Mouse (Mus musculus): ENCODE data around the gene Tspoap1. TPM values are rescaled to one million over a fixed set of nuclear protein-coding genes. Genes with fewer than 3 reads are reported as not detected.

Gene Tspoap1
- polyA plus RNA-seq, 2 experiments = 1.1 to 5.5 TPM

DNA sequence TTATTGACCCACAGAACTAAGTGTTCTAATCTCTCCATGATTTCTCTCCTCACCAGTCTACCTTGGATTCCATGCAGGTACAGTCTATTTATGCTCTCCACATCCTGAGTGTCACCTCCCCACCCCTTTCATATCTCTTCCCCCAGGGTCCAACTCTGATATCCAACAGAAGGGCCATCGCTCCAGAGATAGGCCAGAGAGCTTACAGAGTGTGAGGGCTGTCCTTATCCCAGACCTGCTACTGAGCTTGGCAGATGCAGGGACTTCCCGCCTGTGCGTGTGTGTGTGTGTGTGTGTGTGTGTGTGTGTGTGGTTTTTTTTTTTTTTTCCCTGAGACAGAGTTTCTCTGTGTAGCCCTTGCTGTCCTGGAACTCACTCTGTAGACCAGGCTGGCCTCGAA is 8.4 kb downstream of the Tspoap1 start:
- H3K9me3 ChIP-seq (ENCODE audit: control insufficient read depth, low read length) = no peaks in the 10 kb centered on the region
- DNase-seq (ENCODE audit: low read depth in 3 of 3, low spot score in 3 of 3) (no peak), ATAC-seq (ENCODE audit: insufficient read depth) (no peak)
- H3K9ac ChIP-seq (replicated peaks) = no peak overlapping the region
- no peak overlapping the region for H3K4me2 ChIP-seq (ENCODE audit: low read depth)
- peaks cover 0 to 5% of the 10 kb centered on the region in 2 experiments; a peak in 2 of 4 replicates for H3K4me1 ChIP-seq (replicated peaks; ENCODE audit: control insufficient read depth in 2 of 2, insufficient read depth in 2 of 2, low read length in 1 of 2)
- no peaks in the 10 kb centered on the region for H3K36me3 ChIP-seq (replicated peaks; ENCODE audit: control insufficient read depth, insufficient read depth, low read depth)
- WGBS (ENCODE audit: insufficient replicate concordance) = 48% methylated on average over 4 of the region's 4 CpGs
- H3K4me3 ChIP-seq (ENCODE audit: insufficient read depth in 1 of 2, low read depth in 2 of 2, low read length in 2 of 2) = no peak overlapping the region
- H3K27me3 ChIP-seq (ENCODE audit: control insufficient read depth, insufficient read depth, low read length) = peaks cover 26% of the 10 kb centered on the region
- H3K27ac ChIP-seq = no peak overlapping the region
- TF ChIP-seq EP300 (IDR thresholded peaks at IDR 0.05; ENCODE audit: low read depth) (0 out of 2 replicates have a peak, but pooled peaks have one; percentile 8), CTCF (IDR thresholded peaks at IDR 0.05; ENCODE audit: low read depth) (no peak)

DNA sequence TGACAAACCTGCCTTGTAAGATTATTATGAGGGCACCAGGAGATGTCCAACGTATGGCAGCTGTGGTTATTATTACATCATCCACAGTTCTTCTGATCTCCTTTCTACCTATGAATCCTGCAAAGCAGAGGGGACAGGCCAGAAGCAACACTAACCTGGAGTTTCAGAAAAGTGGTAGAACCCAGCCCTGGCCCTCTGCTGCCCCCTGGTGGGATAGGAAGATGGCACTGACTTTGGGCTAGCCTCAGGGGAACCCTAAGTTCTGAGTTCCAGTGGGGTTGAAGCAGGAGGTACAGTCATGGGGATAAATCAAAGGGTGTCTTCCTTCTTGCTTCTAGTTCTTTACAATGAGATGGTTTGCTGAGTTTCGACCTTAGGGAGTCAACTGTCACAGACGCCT is 10.6 kb downstream of the Tspoap1 start:
- peak; percentile 45; the same call in 1 of the 2 replicates for ATAC-seq (ENCODE audit: insufficient read depth)
- 35% methylated on average over 3 of the region's 3 CpGs for WGBS (ENCODE audit: insufficient replicate concordance)
- no peaks in the 10 kb centered on the region for H3K9me3 ChIP-seq (ENCODE audit: control insufficient read depth, low read length)
- H3K4me1 ChIP-seq (replicated peaks; ENCODE audit: control insufficient read depth in 2 of 2, insufficient read depth in 2 of 2, low read length in 1 of 2) = peaks cover 0 to 3% of the 10 kb centered on the region in 2 experiments; a peak in 2 of 4 replicates
- no peak overlapping the region for H3K4me2 ChIP-seq (ENCODE audit: low read depth)
- H3K27me3 ChIP-seq (ENCODE audit: control insufficient read depth, insufficient read depth, low read length) = peaks cover 4% of the 10 kb centered on the region
- H3K27ac ChIP-seq = no peak overlapping the region
- no peak for DNase-seq (ENCODE audit: low read depth in 3 of 3, low spot score in 3 of 3)
- H3K4me3 ChIP-seq (ENCODE audit: insufficient read depth in 1 of 2, low read depth in 2 of 2, low read length in 2 of 2) = no peak overlapping the region
- no peaks in the 10 kb centered on the region for H3K36me3 ChIP-seq (replicated peaks; ENCODE audit: control insufficient read depth, insufficient read depth, low read depth)
- no peak overlapping the region for H3K9ac ChIP-seq (replicated peaks)
- TF ChIP-seq CTCF (IDR thresholded peaks at IDR 0.05; ENCODE audit: low read depth) = peak; percentile 99
- no peak for TF ChIP-seq EP300 (IDR thresholded peaks at IDR 0.05; ENCODE audit: low read depth)

DNA sequence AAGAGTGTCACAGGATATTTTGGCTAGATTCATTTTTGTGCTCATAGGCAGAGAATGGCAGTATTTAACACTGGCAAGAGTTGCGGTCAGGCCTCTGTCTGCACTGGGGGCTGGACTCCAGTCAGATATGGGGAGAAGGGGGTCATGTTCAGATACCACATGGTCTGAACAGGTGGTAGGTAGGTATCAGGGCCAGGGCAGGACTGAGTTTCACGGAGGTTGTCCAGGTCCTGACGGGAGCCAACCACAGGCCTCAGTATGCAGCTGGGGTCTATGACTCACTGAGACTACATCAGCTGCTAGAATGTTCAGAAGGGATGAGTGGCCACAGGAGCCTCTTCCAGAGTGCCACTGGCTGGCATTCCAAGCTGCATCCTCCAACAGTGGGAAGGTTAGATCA is 12.0 kb downstream of the Tspoap1 start:
- H3K27ac ChIP-seq = no peak overlapping the region
- H3K36me3 ChIP-seq (replicated peaks; ENCODE audit: control insufficient read depth, insufficient read depth, low read depth) = no peaks in the 10 kb centered on the region
- WGBS (ENCODE audit: insufficient replicate concordance) = 78% methylated on average over 3 of the region's 3 CpGs
- H3K4me1 ChIP-seq (replicated peaks; ENCODE audit: control insufficient read depth in 2 of 2, insufficient read depth in 2 of 2, low read length in 1 of 2) = peaks cover 0 to 3% of the 10 kb centered on the region in 2 experiments; a peak in 2 of 4 replicates
- no peaks in the 10 kb centered on the region for H3K9me3 ChIP-seq (ENCODE audit: control insufficient read depth, low read length)
- H3K9ac ChIP-seq (replicated peaks) = no peak overlapping the region
- ATAC-seq (ENCODE audit: insufficient read depth) (no peak), DNase-seq (ENCODE audit: low read depth in 3 of 3, low spot score in 3 of 3) (no peak)
- no peaks in the 10 kb centered on the region; the same call in 1 of the 2 replicates for H3K27me3 ChIP-seq (ENCODE audit: control insufficient read depth, insufficient read depth, low read length)
- TF ChIP-seq CTCF (IDR thresholded peaks at IDR 0.05; ENCODE audit: low read depth) = no peak
- TF ChIP-seq EP300 (IDR thresholded peaks at IDR 0.05; ENCODE audit: low read depth) = no peak
- no peak overlapping the region for H3K4me3 ChIP-seq (ENCODE audit: insufficient read depth in 1 of 2, low read depth in 2 of 2, low read length in 2 of 2)
- H3K4me2 ChIP-seq (ENCODE audit: low read depth) = no peak overlapping the region

DNA sequence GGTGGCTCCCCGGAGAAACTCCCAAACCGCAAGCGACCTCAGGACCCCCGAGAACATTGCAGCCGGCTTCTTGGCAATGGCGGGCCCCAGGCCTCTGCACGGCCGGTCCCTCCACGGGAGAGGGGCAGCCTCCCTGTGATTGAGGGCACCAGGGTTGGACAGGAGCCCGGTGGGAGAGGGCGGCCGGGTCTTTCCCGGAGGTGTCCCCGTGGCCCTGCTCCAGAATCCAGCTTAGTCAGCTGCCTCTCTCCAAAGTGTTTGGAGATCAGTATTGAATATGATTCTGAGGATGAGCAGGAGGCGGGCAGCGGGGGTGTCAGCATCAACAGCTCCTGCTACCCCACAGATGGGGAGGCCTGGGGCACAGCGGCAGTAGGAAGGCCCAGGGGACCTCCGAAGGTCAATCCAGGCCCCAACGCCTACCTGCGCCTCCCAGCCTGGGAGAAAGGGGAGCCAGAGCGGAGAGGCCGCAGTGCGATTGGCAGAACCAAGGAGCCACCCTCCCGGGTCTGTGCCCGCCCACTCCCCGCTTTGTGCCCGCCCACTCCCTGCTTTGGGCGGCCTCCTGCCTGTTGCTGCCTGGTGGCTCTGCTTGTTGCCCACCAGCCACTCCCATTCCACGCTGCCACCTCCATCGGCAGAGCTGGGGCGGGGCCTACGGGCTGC is 17.9 kb downstream of the Tspoap1 start:
- Histone ChIP-seq H3K9me3 (ENCODE audit: control insufficient read depth, low read length) (no peaks in the 10 kb centered on the region), H3K9ac (replicated peaks) (no peak overlapping the region), H3K27ac (no peak overlapping the region), H3K27me3 (ENCODE audit: control insufficient read depth, insufficient read depth, low read length) (no peaks in the 10 kb centered on the region; the same call in 1 of the 2 replicates), H3K4me2 (ENCODE audit: low read depth) (peak overlapping the region; percentile 54), H3K36me3 (replicated peaks; ENCODE audit: control insufficient read depth, insufficient read depth, low read depth) (no peaks in the 10 kb centered on the region), H3K4me1 (replicated peaks; ENCODE audit: control insufficient read depth in 2 of 2, insufficient read depth in 2 of 2, low read length in 1 of 2) (no peaks in the 10 kb centered on the region), H3K4me3 (ENCODE audit: insufficient read depth in 1 of 2, low read depth in 2 of 2, low read length in 2 of 2) (peak overlapping the region in 1 of 2 experiments; percentile 17; a peak in 2 of 4 replicates)
- 35% methylated on average over 29 of the region's 32 CpGs for WGBS (ENCODE audit: insufficient replicate concordance)
- TF ChIP-seq EP300 (IDR thresholded peaks at IDR 0.05; ENCODE audit: low read depth) (no peak), CTCF (IDR thresholded peaks at IDR 0.05; ENCODE audit: low read depth) (no peak)
- ATAC-seq (ENCODE audit: insufficient read depth) = peak; percentile 57; the same call in 1 of the 2 replicates
- no peak for DNase-seq (ENCODE audit: low read depth in 3 of 3, low spot score in 3 of 3)

DNA sequence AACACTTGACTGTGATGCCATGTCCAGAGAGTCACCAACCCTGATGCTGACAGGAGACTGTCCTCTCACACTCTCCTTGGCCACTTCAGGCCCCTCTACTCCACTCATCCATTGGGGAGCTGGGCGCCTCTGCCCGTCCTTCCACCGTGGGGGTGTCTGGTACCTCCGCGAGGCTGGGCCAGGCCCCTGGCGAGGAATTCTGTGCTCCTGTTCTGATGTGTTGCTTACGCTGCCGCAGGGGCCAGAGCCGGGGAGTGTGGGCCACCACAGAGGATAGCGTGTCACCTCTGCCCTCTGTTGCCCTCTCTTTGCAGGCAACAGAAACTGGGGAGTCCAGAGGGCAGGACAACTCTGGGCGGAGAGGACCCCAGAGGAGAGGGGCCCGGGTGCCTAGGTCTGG is 18.6 kb downstream of the Tspoap1 start:
- H3K27ac ChIP-seq = no peak overlapping the region
- no peak overlapping the region for H3K4me3 ChIP-seq (ENCODE audit: insufficient read depth in 1 of 2, low read depth in 2 of 2, low read length in 2 of 2)
- no peak for ATAC-seq (ENCODE audit: insufficient read depth)
- TF ChIP-seq CTCF (IDR thresholded peaks at IDR 0.05; ENCODE audit: low read depth) (no peak), EP300 (IDR thresholded peaks at IDR 0.05; ENCODE audit: low read depth) (no peak)
- H3K27me3 ChIP-seq (ENCODE audit: control insufficient read depth, insufficient read depth, low read length) = no peaks in the 10 kb centered on the region; the same call in 1 of the 2 replicates
- peak overlapping the region; percentile 54 for H3K4me2 ChIP-seq (ENCODE audit: low read depth)
- H3K9me3 ChIP-seq (ENCODE audit: control insufficient read depth, low read length) = no peaks in the 10 kb centered on the region
- H3K36me3 ChIP-seq (replicated peaks; ENCODE audit: control insufficient read depth, insufficient read depth, low read depth) = no peaks in the 10 kb centered on the region
- no peak for DNase-seq (ENCODE audit: low read depth in 3 of 3, low spot score in 3 of 3)
- WGBS (ENCODE audit: insufficient replicate concordance) = 55% methylated on average over 12 of the region's 12 CpGs
- H3K9ac ChIP-seq (replicated peaks) = no peak overlapping the region
- no peaks in the 10 kb centered on the region for H3K4me1 ChIP-seq (replicated peaks; ENCODE audit: control insufficient read depth in 2 of 2, insufficient read depth in 2 of 2, low read length in 1 of 2)
